Mouse (Mus musculus) heart, embryonic 16.5 days (tissue): ENCODE measurements around the gene Slc28a3. TPM values are rescaled to one million over a fixed set of nuclear protein-coding genes. Genes with fewer than 3 reads are reported as not detected.
A peak's percentile ranks its signal among the peaks of the same experiment; 100 is the strongest.

Experiments
- ATAC-seq: fragments of 200-750 bp; cut with Nextera tagmentation; replicated peaks from 2 replicates; pipeline ENCODE4 v1.8.0; 2017; ENCODE audit warnings: moderate number of reproducible peaks; ENCODE audit not compliant: insufficient read depth, low FRiP score; ENCODE audit errors: extremely low read depth
- H3K27ac ChIP-seq: fragments of 300-500 bp; sonication (generic); 2 replicates; pipeline ENCODE4 v1.5.1; 2014; ENCODE audit warnings: mild to moderate bottlenecking, low read length, control low read depth, moderate library complexity
- H3K27me3 ChIP-seq: fragments of 300-500 bp; sonication (generic); 2 replicates; pipeline ENCODE4 v1.6.1; 2014; ENCODE audit warnings: low read length, mixed read lengths; ENCODE audit not compliant: control insufficient read depth, insufficient read depth
- H3K36me3 ChIP-seq: fragments of 300-500 bp; sonication (generic); 2 replicates; pipeline ENCODE4 v1.6.1; 2014; ENCODE audit not compliant: control insufficient read depth, insufficient read depth
- H3K4me1 ChIP-seq: fragments of 300-500 bp; sonication (generic); 2 replicates; pipeline ENCODE4 v1.6.1; 2014; ENCODE audit warnings: low read length, mixed read lengths; ENCODE audit not compliant: control insufficient read depth, insufficient read depth
- H3K4me2 ChIP-seq: fragments of 300-500 bp; sonication (generic); 2 replicates; pipeline ENCODE4 v1.6.1; 2014; ENCODE audit warnings: low read depth, mild to moderate bottlenecking, control low read depth, low read length
- H3K4me3 ChIP-seq: fragments of 300-500 bp; sonication (generic); 2 replicates; pipeline ENCODE4 v1.5.1; 2014; ENCODE audit warnings: mild to moderate bottlenecking, control low read depth, low read length
- H3K9ac ChIP-seq: fragments of 300-500 bp; sonication (generic); 2 replicates; pipeline ENCODE4 v1.6.1; 2014; ENCODE audit warnings: low read length, control low read depth
- H3K9me3 ChIP-seq: fragments of 300-500 bp; sonication (generic); replicated peaks from 2 replicates; pipeline ENCODE4 v1.6.1; 2016; ENCODE audit warnings: low read length; ENCODE audit not compliant: control insufficient read depth
- WGBS: fragments of 180-500 bp; shearing (Covaris S2); extraction: QIAGEN DNeasy Blood & Tissue Kit; methylation state at CpG from one replicate; pipeline ENCODE4 v1.1.7; 2014; 5-methylcytosine and 5-hydroxymethylcytosine counted together
- polyA plus RNA-seq: library from polyadenylated mRNA; unstranded; fragments of >200 nt; fragmentation: Nextera tagmentation; extraction: Ambion mirVana; gene quantifications from 2 replicates; pipeline ENCODE4 v1.2.1, GENCODE M21; 2015

Gene Slc28a3
- polyA plus RNA-seq, 1 experiment from 2014 or later = not detected

DNA sequence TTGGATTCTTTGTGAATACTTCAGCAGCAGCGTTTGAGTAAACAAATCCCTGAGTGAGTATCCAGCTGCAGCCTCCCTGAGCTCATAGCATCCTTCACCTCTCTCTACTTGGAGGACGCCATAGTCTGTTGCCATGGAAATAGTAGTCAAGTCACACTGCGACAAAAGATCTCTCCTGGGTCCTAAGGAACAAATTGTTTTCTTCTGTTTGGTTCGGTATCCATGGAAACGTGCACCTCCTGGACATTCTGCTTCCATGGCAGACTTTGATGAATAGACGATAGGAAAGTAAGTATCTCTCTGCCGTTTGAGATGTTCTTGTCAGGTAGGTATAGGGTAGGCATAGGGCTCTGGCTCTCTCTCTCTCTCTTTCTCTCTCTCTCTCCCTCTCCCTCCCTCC, 63.1 kb downstream of the Slc28a3 start:
- H3K9me3 ChIP-seq = no peaks in the 10 kb centered on the region

DNA sequence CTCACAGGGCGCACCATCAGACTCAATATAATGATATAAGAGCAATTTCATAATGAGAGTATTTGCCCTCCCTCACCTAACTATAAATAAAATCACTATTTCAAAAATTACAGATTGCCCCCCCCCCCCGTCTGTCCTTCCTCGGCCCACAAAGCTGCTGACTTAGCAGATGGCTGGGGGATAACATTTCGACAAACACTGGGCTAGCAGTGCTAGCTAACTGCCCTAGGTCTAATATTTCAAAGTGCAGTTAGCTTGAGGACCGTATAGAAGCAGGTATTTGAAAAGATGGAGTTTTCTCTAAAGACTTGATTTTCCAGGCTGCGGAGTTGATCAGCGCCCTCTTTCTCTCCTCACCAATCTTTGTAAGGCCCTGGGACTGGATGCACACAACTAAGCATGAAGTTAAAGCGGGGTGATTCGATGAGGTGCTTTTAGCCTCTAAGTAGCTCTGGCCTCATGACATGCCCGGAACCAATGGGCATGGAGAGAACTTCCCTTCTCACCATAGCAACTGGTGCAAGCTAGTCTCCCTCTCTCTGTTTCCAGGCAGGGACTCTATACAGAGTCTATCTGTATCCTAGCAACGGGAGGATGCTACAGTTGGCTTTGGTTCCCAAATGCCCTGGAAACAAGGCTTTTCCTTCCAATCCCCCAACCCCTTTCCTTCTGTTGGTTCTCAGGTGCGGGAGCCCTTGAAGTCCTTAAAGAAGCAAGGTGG, 66.8 kb downstream of the Slc28a3 start:
- Histone ChIP-seq H3K9ac (no peak overlapping the region), H3K4me1 (no peaks in the 10 kb centered on the region), H3K27me3 (no peaks in the 10 kb centered on the region; the same call in 1 of the 2 replicates), H3K4me3 (no peak overlapping the region), H3K9me3 (no peaks in the 10 kb centered on the region), H3K36me3 (no peaks in the 10 kb centered on the region), H3K4me2 (no peak overlapping the region), H3K27ac (no peak overlapping the region)
- 59% methylated on average over 12 of the region's 12 CpGs for WGBS
- no peak for ATAC-seq

More for the DNA sequence above, 63.1 kb downstream of the Slc28a3 start:
- H3K4me1 ChIP-seq = no peaks in the 10 kb centered on the region
- no peak overlapping the region for H3K9ac ChIP-seq
- ATAC-seq = no peak
- no peaks in the 10 kb centered on the region; the same call in 1 of the 2 replicates for H3K27me3 ChIP-seq
- 47% methylated on average over 7 of the region's 7 CpGs for WGBS
- no peak overlapping the region for H3K4me3 ChIP-seq
- no peak overlapping the region for H3K27ac ChIP-seq
- H3K36me3 ChIP-seq = no peaks in the 10 kb centered on the region
- H3K4me2 ChIP-seq = no peak overlapping the region

GRCm38 (mm10) chr13:58543066-58543465, 67.6 kb downstream of the Slc28a3 start:
- 39% methylated on average over 7 of the region's 7 CpGs for WGBS
- Histone ChIP-seq H3K27ac (no peak overlapping the region), H3K4me3 (no peak overlapping the region), H3K27me3 (no peaks in the 10 kb centered on the region; the same call in 1 of the 2 replicates), H3K4me2 (no peak overlapping the region), H3K4me1 (no peaks in the 10 kb centered on the region), H3K36me3 (no peaks in the 10 kb centered on the region), H3K9ac (no peak overlapping the region), H3K9me3 (no peaks in the 10 kb centered on the region)
- 0 out of 2 replicates have a peak, but pooled peaks have one; percentile 58 for ATAC-seq

DNA sequence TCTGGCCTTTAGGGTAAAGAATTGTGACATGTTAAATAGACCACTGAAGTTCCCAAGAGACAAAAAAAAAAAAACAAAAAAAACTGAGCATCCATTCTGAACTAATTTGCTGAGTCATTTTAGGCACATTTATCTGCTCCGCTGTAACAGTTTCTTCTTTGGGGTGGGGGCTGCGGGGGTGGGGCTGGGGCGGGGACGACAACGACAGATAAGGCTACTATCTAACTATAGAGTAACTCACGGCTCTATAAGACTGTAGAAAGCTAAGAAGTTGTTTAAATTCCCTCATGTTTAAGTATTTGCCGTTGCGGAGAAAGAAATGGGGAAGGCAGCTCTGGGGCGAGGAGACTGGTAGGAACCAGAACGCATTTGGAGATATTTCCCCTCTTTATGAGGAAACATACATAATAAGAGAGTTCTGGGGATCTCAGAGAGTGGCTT, 68.1 kb downstream of the Slc28a3 start:
- Histone ChIP-seq H3K4me1 (no peaks in the 10 kb centered on the region), H3K27me3 (no peaks in the 10 kb centered on the region; the same call in 1 of the 2 replicates), H3K27ac (no peak overlapping the region), H3K9me3 (no peaks in the 10 kb centered on the region), H3K9ac (no peak overlapping the region), H3K36me3 (no peaks in the 10 kb centered on the region), H3K4me3 (no peak overlapping the region), H3K4me2 (no peak overlapping the region)
- no peak for ATAC-seq
- WGBS = 72% methylated on average over 10 of the region's 10 CpGs

- no peaks in the 10 kb centered on the region; the same call in 1 of the 2 replicates for H3K27me3 ChIP-seq
- WGBS = 67% methylated on average over 8 of the region's 8 CpGs
- no peak overlapping the region for H3K4me3 ChIP-seq
- H3K9ac ChIP-seq = no peak overlapping the region
- no peaks in the 10 kb centered on the region for H3K4me1 ChIP-seq
- no peak overlapping the region for H3K4me2 ChIP-seq
- no peaks in the 10 kb centered on the region for H3K9me3 ChIP-seq
- no peak overlapping the region for H3K27ac ChIP-seq
- H3K36me3 ChIP-seq = no peaks in the 10 kb centered on the region
- no peak for ATAC-seq
Measured at GRCm38 (mm10) chr13:58542167-58542566, 68.5 kb downstream of the Slc28a3 start.

DNA sequence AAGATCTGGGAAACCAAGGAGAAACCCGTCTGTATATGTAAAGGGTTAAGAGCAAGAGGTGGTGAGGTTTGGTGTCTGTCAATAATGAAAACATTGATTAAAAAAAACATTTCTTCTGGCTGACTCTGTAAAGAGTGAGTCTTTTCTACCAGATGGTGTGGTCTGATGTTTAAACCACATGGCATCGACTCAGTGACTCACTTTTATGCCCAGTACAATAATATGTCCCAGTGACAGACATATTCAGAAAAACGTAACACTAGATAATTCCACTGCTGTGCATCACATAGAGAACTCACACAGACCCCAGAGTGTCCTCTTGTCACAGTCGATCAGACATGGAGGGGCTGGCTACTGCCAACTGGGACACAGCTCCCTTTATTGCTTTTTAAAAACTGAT, 69.1 kb downstream of the Slc28a3 start:
- H3K36me3 ChIP-seq = no peaks in the 10 kb centered on the region
- H3K4me1 ChIP-seq = no peaks in the 10 kb centered on the region
- no peak overlapping the region for H3K9ac ChIP-seq
- WGBS = 77% methylated on average over 4 of the region's 4 CpGs
- H3K4me2 ChIP-seq = no peak overlapping the region
- no peak overlapping the region for H3K4me3 ChIP-seq
- no peaks in the 10 kb centered on the region; the same call in 1 of the 2 replicates for H3K27me3 ChIP-seq
- 0 out of 2 replicates have a peak, but pooled peaks cover 3% of the 10 kb centered on the region for H3K9me3 ChIP-seq
- no peak overlapping the region for H3K27ac ChIP-seq
- no peak for ATAC-seq

- H3K9me3 ChIP-seq = 0 out of 2 replicates have a peak, but pooled peaks cover 3% of the 10 kb centered on the region
- H3K4me3 ChIP-seq = no peak overlapping the region
- no peaks in the 10 kb centered on the region for H3K27me3 ChIP-seq
- H3K27ac ChIP-seq = no peak overlapping the region
- H3K36me3 ChIP-seq = no peaks in the 10 kb centered on the region
- H3K9ac ChIP-seq = no peak overlapping the region
- H3K4me2 ChIP-seq = no peak overlapping the region
- 72% methylated on average over 7 of the region's 7 CpGs for WGBS
- ATAC-seq = no peak
- 0 out of 2 replicates have a peak, but pooled peaks cover 2% of the 10 kb centered on the region for H3K4me1 ChIP-seq
Measured at GRCm38 (mm10) chr13:58538966-58539365, 71.7 kb downstream of the Slc28a3 start.

GRCm38 (mm10) chr13:58538366-58538765, 72.3 kb downstream of the Slc28a3 start:
- no peaks in the 10 kb centered on the region for H3K27me3 ChIP-seq
- no peak overlapping the region for H3K9ac ChIP-seq
- H3K9me3 ChIP-seq = 0 out of 2 replicates have a peak, but pooled peaks cover 3% of the 10 kb centered on the region
- no peaks in the 10 kb centered on the region for H3K36me3 ChIP-seq
- no peak overlapping the region for H3K4me2 ChIP-seq
- 0 out of 2 replicates have a peak, but pooled peaks cover 2% of the 10 kb centered on the region for H3K4me1 ChIP-seq
- no peak overlapping the region for H3K27ac ChIP-seq
- ATAC-seq = no peak
- 56% methylated on average over 4 of the region's 4 CpGs for WGBS
- H3K4me3 ChIP-seq = no peak overlapping the region

DNA sequence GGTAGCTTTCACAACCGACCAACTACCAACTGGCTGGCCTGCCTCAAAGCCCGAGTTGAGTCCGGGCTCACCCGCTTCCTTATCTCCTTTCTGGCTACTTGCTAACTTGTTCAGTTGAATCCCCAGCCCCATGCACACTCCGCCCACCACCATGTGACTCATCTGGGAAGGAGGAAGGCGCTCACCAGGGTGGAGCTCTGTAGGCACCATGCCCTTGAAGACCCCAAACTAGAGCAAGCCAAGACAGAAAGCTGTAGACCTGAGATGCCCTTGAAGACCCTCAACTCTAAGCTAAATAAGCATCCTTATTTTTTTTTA, 72.8 kb downstream of the Slc28a3 start:
- Histone ChIP-seq H3K9me3 (0 out of 2 replicates have a peak, but pooled peaks cover 3% of the 10 kb centered on the region), H3K4me3 (no peak overlapping the region), H3K9ac (no peak overlapping the region), H3K27ac (no peak overlapping the region), H3K36me3 (no peaks in the 10 kb centered on the region), H3K4me2 (no peak overlapping the region), H3K4me1 (0 out of 2 replicates have a peak, but pooled peaks cover 2% of the 10 kb centered on the region), H3K27me3 (no peaks in the 10 kb centered on the region)
- ATAC-seq = no peak
- WGBS = 39% methylated on average over 6 of the region's 6 CpGs
